Mouse (Mus musculus) heart, embryonic 16.5 days (tissue): ENCODE results near the gene Gm5431. TPM values are rescaled to one million over a fixed set of nuclear protein-coding genes. Genes with fewer than 3 reads are reported as not detected.
"Not testable (repeated sequence)": the region's sequence is repeated elsewhere in the genome, so short reads cannot be mapped to it uniquely, and the experiment has no call there.

ENCODE experiments used
- ATAC-seq: fragments of 200-750 bp; cut with Nextera tagmentation; replicated peaks from 2 replicates; pipeline ENCODE4 v1.8.0; 2017; ENCODE audit warnings: moderate number of reproducible peaks; ENCODE audit not compliant: insufficient read depth, low FRiP score; ENCODE audit errors: extremely low read depth
- H3K27ac ChIP-seq: fragments of 300-500 bp; sonication (generic); 2 replicates; pipeline ENCODE4 v1.5.1; 2014; ENCODE audit warnings: mild to moderate bottlenecking, low read length, control low read depth, moderate library complexity
- H3K27me3 ChIP-seq: fragments of 300-500 bp; sonication (generic); 2 replicates; pipeline ENCODE4 v1.6.1; 2014; ENCODE audit warnings: low read length, mixed read lengths; ENCODE audit not compliant: control insufficient read depth, insufficient read depth
- H3K36me3 ChIP-seq: fragments of 300-500 bp; sonication (generic); 2 replicates; pipeline ENCODE4 v1.6.1; 2014; ENCODE audit not compliant: control insufficient read depth, insufficient read depth
- H3K4me1 ChIP-seq: fragments of 300-500 bp; sonication (generic); 2 replicates; pipeline ENCODE4 v1.6.1; 2014; ENCODE audit warnings: low read length, mixed read lengths; ENCODE audit not compliant: control insufficient read depth, insufficient read depth
- H3K4me2 ChIP-seq: fragments of 300-500 bp; sonication (generic); 2 replicates; pipeline ENCODE4 v1.6.1; 2014; ENCODE audit warnings: low read depth, mild to moderate bottlenecking, control low read depth, low read length
- H3K4me3 ChIP-seq: fragments of 300-500 bp; sonication (generic); 2 replicates; pipeline ENCODE4 v1.5.1; 2014; ENCODE audit warnings: mild to moderate bottlenecking, control low read depth, low read length
- H3K9ac ChIP-seq: fragments of 300-500 bp; sonication (generic); 2 replicates; pipeline ENCODE4 v1.6.1; 2014; ENCODE audit warnings: low read length, control low read depth
- H3K9me3 ChIP-seq: fragments of 300-500 bp; sonication (generic); replicated peaks from 2 replicates; pipeline ENCODE4 v1.6.1; 2016; ENCODE audit warnings: low read length; ENCODE audit not compliant: control insufficient read depth
- WGBS: fragments of 180-500 bp; shearing (Covaris S2); extraction: QIAGEN DNeasy Blood & Tissue Kit; methylation state at CpG from one replicate; pipeline ENCODE4 v1.1.7; 2014; 5-methylcytosine and 5-hydroxymethylcytosine counted together
- polyA plus RNA-seq: library from polyadenylated mRNA; unstranded; fragments of >200 nt; fragmentation: Nextera tagmentation; extraction: Ambion mirVana; gene quantifications from 2 replicates; pipeline ENCODE4 v1.2.1, GENCODE M21; 2015

Gm5431 gene
- polyA plus RNA-seq, 1 experiment from 2014 or later, result 0.28 TPM

DNA sequence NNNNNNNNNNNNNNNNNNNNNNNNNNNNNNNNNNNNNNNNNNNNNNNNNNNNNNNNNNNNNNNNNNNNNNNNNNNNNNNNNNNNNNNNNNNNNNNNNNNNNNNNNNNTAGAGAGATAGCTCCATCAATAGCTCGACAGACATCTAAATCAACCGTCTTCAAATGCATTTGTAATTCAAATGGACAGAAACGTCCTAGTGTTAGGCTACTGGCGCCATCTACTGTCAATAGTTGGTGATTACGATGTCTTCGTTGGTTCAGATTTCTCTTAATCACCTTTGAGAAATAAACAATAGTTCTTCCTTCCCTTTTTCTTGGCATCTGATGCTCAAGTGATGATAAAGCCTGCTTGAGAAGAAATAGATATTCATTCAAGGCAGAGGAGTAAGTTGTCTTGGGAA, 43.0 kb downstream of the Gm5431 start:
- H3K4me2 ChIP-seq, result peak overlapping the region; percentile 91
- ATAC-seq, result no peak
- no peak overlapping the region for H3K27ac ChIP-seq
- no peak overlapping the region for H3K9ac ChIP-seq
- H3K36me3 ChIP-seq, result no peaks in the 10 kb centered on the region
- peaks cover 19% of the 10 kb centered on the region for H3K4me1 ChIP-seq
- H3K4me3 ChIP-seq, result 0 out of 2 replicates have a peak overlapping the region, but pooled peaks have one; percentile 80
- H3K27me3 ChIP-seq, result no peaks in the 10 kb centered on the region
- no peaks in the 10 kb centered on the region for H3K9me3 ChIP-seq
- WGBS, result 0% methylated on average over 6 of the region's 6 CpGs

DNA sequence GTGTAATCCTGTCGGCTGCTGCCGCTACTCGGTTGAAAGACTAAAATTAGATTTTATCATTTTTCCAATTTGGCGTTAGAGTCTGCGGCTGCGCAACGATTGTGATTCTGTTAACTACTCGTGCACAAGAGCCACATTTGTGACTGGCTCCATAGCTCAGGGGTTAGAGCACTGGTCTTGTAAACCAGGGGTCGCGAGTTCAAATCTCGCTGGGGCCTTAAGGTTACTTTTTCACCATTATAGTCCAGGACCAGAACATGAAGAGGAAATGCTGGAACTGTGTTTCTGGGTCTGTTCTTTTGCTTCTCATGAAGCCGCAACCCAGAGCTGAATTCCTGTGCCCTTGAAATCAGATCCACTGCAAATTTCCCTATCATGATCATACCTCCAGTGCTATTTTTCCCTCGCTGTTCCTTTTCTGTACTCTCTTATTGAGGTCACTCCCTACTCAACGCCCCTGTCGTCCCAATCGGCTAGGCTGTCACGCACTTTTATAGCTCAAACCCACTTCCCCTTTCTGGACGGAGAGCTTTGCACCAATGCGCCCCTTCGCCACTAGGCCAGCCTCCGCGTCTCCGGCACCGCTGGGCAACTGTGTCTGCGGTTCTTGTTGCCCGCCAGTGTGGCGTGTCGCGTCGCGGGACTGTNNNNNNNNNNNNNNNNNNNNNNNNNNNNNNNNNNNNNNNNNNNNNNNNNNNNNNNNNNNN, 48.4 kb downstream of the Gm5431 start:
- Histone ChIP-seq H3K27me3 (no peaks in the 10 kb centered on the region; the same call in 1 of the 2 replicates), H3K27ac (peak overlapping the region; percentile 52; the same call in 1 of the 2 replicates), H3K4me2 (peak overlapping the region; percentile 91), H3K4me3 (peak overlapping the region; percentile 80), H3K36me3 (no peaks in the 10 kb centered on the region), H3K9me3 (no peaks in the 10 kb centered on the region), H3K4me1 (peaks cover 26% of the 10 kb centered on the region), H3K9ac (peak overlapping the region; percentile 76)
- peak; percentile 55 for ATAC-seq
- WGBS, result 1% methylated on average over 31 of the region's 31 CpGs

GRCm38 (mm10) chr11:48852624-48853473, 49.2 kb downstream of the Gm5431 start:
- Histone ChIP-seq H3K4me1 (peaks cover 20% of the 10 kb centered on the region), H3K4me3 (peak overlapping the region; percentile 80), H3K9me3 (no peaks in the 10 kb centered on the region), H3K36me3 (no peaks in the 10 kb centered on the region), H3K9ac (peak overlapping the region; percentile 57), H3K27me3 (no peaks in the 10 kb centered on the region; the same call in 1 of the 2 replicates), H3K27ac (peak overlapping the region; percentile 19; the same call in 1 of the 2 replicates), H3K4me2 (peak overlapping the region; percentile 91)
- peak; percentile 7; the same call in 1 of the 2 replicates for ATAC-seq
- 5% methylated on average over 23 of the region's 23 CpGs for WGBS

- ATAC-seq, result no peak
- Histone ChIP-seq H3K4me3 (no peak overlapping the region), H3K27me3 (no peaks in the 10 kb centered on the region; the same call in 1 of the 2 replicates), H3K9me3 (no peaks in the 10 kb centered on the region), H3K4me2 (peak overlapping the region; percentile 91; the same call in 1 of the 2 replicates), H3K27ac (no peak overlapping the region; the same call in 1 of the 2 replicates), H3K4me1 (peaks cover 18% of the 10 kb centered on the region), H3K9ac (no peak overlapping the region), H3K36me3 (no peaks in the 10 kb centered on the region)
- 70% methylated on average over 4 of the region's 4 CpGs for WGBS
Observed at GRCm38 (mm10) chr11:48852190-48852589, 49.8 kb downstream of the Gm5431 start.

- no peak overlapping the region for H3K4me3 ChIP-seq
- no peak for ATAC-seq
- H3K9ac ChIP-seq, result no peak overlapping the region
- H3K36me3 ChIP-seq, result no peaks in the 10 kb centered on the region
- H3K9me3 ChIP-seq, result no peaks in the 10 kb centered on the region
- no peak overlapping the region for H3K4me2 ChIP-seq
- peaks cover 16% of the 10 kb centered on the region for H3K4me1 ChIP-seq
- no peak overlapping the region for H3K27ac ChIP-seq
- 83% methylated on average over 4 of the region's 4 CpGs for WGBS
- H3K27me3 ChIP-seq, result no peaks in the 10 kb centered on the region; the same call in 1 of the 2 replicates
Observed at GRCm38 (mm10) chr11:48851270-48851995, 50.6 kb downstream of the Gm5431 start.

GRCm38 (mm10) chr11:48850240-48850639, 51.8 kb downstream of the Gm5431 start:
- no peak for ATAC-seq
- Histone ChIP-seq H3K4me2 (no peak overlapping the region), H3K4me3 (no peak overlapping the region)

GRCm38 (mm10) chr11:48846881-48847280, 55.1 kb downstream of the Gm5431 start:
- Histone ChIP-seq H3K4me1 (no peaks in the 10 kb centered on the region), H3K4me2 (no peak overlapping the region), H3K36me3 (no peaks in the 10 kb centered on the region), H3K27ac (no peak overlapping the region), H3K9me3 (no peaks in the 10 kb centered on the region), H3K9ac (no peak overlapping the region), H3K27me3 (no peaks in the 10 kb centered on the region; the same call in 1 of the 2 replicates), H3K4me3 (no peak overlapping the region)
- no peak for ATAC-seq
- WGBS, result 62% methylated on average over 5 of the region's 5 CpGs

More at GRCm38 (mm10) chr11:48850240-48850639, 51.8 kb downstream of the Gm5431 start:
- no peak overlapping the region for H3K27ac ChIP-seq
- H3K9ac ChIP-seq, result no peak overlapping the region
- no peaks in the 10 kb centered on the region; the same call in 1 of the 2 replicates for H3K27me3 ChIP-seq
- no peaks in the 10 kb centered on the region for H3K36me3 ChIP-seq
- peaks cover 16% of the 10 kb centered on the region for H3K4me1 ChIP-seq
- no peaks in the 10 kb centered on the region for H3K9me3 ChIP-seq
- WGBS, result 45% methylated on average over 2 of the region's 2 CpGs

DNA sequence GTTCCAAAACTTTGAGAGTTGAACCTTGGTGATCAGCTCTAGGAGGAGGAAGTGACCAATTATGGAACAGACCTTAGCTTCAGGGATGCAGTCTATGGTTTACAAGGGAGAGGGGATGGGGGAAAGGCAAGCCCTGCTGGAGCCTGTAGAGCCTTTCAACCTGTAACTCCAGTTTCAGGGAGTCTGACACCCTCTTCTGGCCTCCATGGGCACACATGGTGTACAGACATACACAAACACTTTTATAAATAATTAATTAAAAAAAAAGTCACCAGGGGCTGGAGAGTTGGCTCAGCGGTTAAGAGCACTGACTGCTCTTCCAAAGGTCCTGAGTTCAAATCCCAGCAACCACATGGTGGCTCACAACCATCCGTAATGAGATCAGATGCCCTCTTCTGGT, 55.7 kb downstream of the Gm5431 start:
- H3K27me3 ChIP-seq, H3K4me2 ChIP-seq, H3K36me3 ChIP-seq, H3K4me1 ChIP-seq, H3K27ac ChIP-seq, ATAC-seq, H3K9me3 ChIP-seq, H3K9ac ChIP-seq, H3K4me3 ChIP-seq: not testable (repeated sequence)
- WGBS, result 72% methylated on average over 2 of the region's 2 CpGs
